Mouse (Mus musculus): ENCODE results near the gene Rasgrp1.

- TF ChIP-seq GABPA (IDR thresholded peaks at IDR 0.05; ENCODE audit: insufficient replicate concordance, low read depth, low read length) (no peak), POLR2A (IDR thresholded peaks at IDR 0.05; ENCODE audit: low read depth, low read length) (no peak), UBTF (IDR thresholded peaks at IDR 0.05; ENCODE audit: low read depth, low read length) (no peak), CTCF (conservative IDR thresholded peaks at IDR 0.05 in 1 of 2, IDR thresholded peaks at IDR 0.05 in 1 of 2; ENCODE audit: low read depth in 2 of 2, low read length in 2 of 2) (no peak), CHD1 (IDR thresholded peaks at IDR 0.05; ENCODE audit: low read depth, low read length) (no peak), ZC3H11A (IDR thresholded peaks at IDR 0.05; ENCODE audit: low read depth, low read length) (no peak), RAD21 (IDR thresholded peaks at IDR 0.05; ENCODE audit: low read depth, low read length) (no peak), MAFK (IDR thresholded peaks at IDR 0.05; ENCODE audit: insufficient replicate concordance, low read length) (no peak), ETS1 (conservative IDR thresholded peaks at IDR 0.05; ENCODE audit: low read depth, low read length) (no peak), MAX (IDR thresholded peaks at IDR 0.05; ENCODE audit: low read length) (no peak), ZKSCAN1 (IDR thresholded peaks at IDR 0.05; ENCODE audit: borderline replicate concordance, low read depth, low read length) (no peak)
Observed at GRCm38 (mm10) chr2:117241953-117242352, 100.8 kb downstream of the Rasgrp1 start.
